Mouse (Mus musculus): Measurements from ENCODE around the gene Zg16. TPM values are rescaled to one million over a fixed set of nuclear protein-coding genes. Genes with fewer than 3 reads are reported as not detected.
A peak's percentile ranks its signal among the peaks of the same experiment; 100 is the strongest.

The Zg16 gene
- polyA plus RNA-seq, 1 experiment from 2014 or later = 0.30 TPM

DNA sequence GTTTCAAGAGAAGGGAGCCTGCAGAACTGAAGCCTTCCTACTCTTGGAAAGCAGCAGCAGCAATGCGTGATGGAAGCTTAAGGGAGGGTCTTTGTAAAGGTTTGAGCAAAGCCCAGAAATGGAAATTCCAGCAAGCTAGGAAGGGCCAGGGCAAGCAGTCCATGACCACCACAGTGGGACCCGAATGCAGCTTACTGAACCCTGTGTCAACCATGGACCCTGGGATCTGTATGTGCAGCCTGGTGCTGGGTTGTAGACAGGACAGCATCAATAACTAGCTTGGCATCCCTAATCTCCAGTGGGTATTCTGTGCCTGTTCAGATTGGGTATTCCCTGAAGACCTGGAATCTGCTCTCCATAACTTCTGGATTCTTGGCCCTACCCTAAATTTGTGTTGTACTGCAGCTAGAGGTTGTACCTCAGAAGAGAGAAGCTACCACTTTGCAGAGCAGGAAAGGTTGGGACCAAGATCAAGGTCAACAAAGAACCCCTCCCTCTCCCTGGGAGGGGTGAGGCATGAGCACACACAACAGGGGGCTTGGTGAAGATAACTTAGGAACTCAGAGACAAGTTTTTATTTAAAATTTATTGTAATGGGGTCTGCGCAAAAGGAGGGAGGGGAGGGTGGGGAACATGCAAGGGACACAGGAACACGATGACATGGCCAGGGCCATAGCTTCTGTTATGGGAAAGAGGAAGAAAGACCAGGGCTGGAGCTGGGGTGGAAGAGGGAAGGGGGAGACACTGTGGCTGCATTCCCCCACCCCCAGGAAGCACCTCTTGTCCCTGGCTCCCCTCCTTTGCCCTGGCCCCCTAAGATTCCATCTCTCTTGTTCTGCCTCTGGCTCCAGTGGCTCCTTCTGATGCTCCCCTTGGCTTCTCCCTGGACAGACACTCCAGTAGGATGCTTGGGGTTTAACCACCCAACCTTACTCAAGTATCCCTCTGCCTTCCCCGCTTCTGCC is 65.3 kb downstream of the Zg16 start:
- DNase-seq (ENCODE audit: low spot score) = no peak
- H3K9me3 ChIP-seq (ENCODE audit: low read length) = no peaks in the 10 kb centered on the region
- H3K9ac ChIP-seq (replicated peaks; ENCODE audit: low read depth) = 0 out of 2 replicates have a peak overlapping the region, but pooled peaks have one; percentile 20
- peak overlapping the region; percentile 66; the same call in 1 of the 2 replicates for H3K4me2 ChIP-seq (replicated peaks; ENCODE audit: low read depth, low read length)
- TF ChIP-seq CTCF (IDR thresholded peaks at IDR 0.05) (no peak), EP300 (IDR thresholded peaks at IDR 0.05) (no peak)
- no peaks in the 10 kb centered on the region; the same call in 1 of the 2 replicates for H3K36me3 ChIP-seq (ENCODE audit: insufficient read depth, low read length)
- no peak for ATAC-seq
- H3K4me1 ChIP-seq (ENCODE audit: insufficient read depth, low read depth, low read length) = peaks cover 22% of the 10 kb centered on the region; the same call in 1 of the 2 replicates
- no peaks in the 10 kb centered on the region for H3K27me3 ChIP-seq (replicated peaks; ENCODE audit: insufficient read depth, low read length)
- no peak overlapping the region for H3K27ac ChIP-seq (ENCODE audit: low read length)
- peak overlapping the region; percentile 26; the same call in 1 of the 2 replicates for H3K4me3 ChIP-seq (ENCODE audit: low read depth, low read length)
- WGBS = 39% methylated on average over 4 of the region's 5 CpGs

DNA sequence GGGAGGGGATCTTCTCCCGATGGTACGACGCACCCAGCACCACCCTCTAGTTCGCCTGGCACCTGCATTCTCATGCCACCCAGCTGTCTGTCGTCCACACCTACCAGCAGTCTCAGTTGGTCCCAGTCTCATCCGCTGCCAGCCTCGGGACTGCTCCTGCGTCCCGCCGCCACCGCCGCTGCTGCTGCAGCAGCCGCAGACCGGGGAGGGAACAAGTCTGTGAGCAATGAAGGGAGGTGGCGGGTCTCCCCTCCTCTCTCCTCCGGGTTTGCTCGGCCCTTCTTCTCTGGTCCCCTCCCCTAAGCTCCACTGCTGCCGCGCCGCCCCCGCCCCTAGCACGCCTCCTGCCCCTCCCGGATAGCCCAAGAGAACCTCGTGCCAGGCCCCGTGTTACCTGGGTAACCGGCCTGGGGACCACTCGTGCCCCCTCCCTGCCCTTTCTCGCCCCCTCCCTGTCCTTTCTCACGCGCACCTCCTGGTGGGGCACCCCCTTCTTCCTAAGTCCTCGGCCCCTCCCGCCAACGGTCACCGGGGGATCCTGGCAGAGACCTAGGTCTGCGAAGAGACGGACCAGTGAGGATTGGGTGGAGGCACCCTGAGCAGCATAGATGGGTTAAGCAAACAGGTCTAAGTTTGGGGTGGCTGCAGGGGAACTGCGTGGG is 66.1 kb downstream of the Zg16 start, which contains the start of the genes Gm42742 and Prrt2:
Gm42742 (minus strand) TSS at position 197 of the 662 bp plus-strand sequence.
Prrt2 (minus strand) TSS at position 311 of the 662 bp plus-strand sequence.
- Histone ChIP-seq H3K4me2 (replicated peaks; ENCODE audit: low read depth, low read length) (peak within 1 kb of the TSS; percentile 66), H3K9ac (replicated peaks; ENCODE audit: low read depth) (peak within 1 kb of the TSS; percentile 20; the same call in 1 of the 2 replicates), H3K4me1 (ENCODE audit: insufficient read depth, low read depth, low read length) (peaks cover 22% of the 10 kb centered on the region; the same call in 1 of the 2 replicates), H3K27me3 (replicated peaks; ENCODE audit: insufficient read depth, low read length) (no peaks in the 10 kb centered on the region), H3K36me3 (ENCODE audit: insufficient read depth, low read length) (no peaks in the 10 kb centered on the region; the same call in 1 of the 2 replicates), H3K9me3 (ENCODE audit: low read length) (no peaks in the 10 kb centered on the region), H3K27ac (ENCODE audit: low read length) (peak within 1 kb of the TSS; percentile 26; the same call in 1 of the 2 replicates), H3K4me3 (ENCODE audit: low read depth, low read length) (peak within 1 kb of the TSS; percentile 26)
- 2% methylated on average over 32 of the region's 37 CpGs for WGBS
- TF ChIP-seq CTCF (IDR thresholded peaks at IDR 0.05) (peak; percentile 9; the same call in 1 of the 2 replicates), EP300 (IDR thresholded peaks at IDR 0.05) (no peak)
- no peak for ATAC-seq
- DNase-seq (ENCODE audit: low spot score) = peak; percentile 64

DNA sequence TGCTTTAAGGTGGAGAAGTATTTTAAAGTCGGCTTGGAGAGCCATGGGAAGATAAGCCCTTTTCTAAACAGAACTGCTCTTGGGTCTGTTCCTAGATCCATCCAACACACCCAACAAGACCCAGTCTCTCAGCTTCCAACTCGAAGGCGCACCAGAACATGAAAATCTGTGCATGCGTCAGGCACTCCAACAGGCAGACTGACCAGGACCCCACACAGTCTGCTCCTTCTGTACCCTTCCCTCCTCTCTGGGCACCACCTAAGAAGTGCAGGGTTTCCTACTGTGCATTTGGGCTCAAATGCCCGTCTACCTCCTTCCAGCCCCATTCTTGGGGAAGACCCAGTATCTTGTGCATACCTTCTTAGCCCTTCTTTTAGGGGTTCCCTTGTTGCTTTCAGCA is 66.6 kb downstream of the Zg16 start:
- Histone ChIP-seq H3K4me1 (ENCODE audit: insufficient read depth, low read depth, low read length) (peaks cover 25% of the 10 kb centered on the region; the same call in 1 of the 2 replicates), H3K4me2 (replicated peaks; ENCODE audit: low read depth, low read length) (peak overlapping the region; percentile 66), H3K4me3 (ENCODE audit: low read depth, low read length) (peak overlapping the region; percentile 26), H3K27me3 (replicated peaks; ENCODE audit: insufficient read depth, low read length) (no peaks in the 10 kb centered on the region), H3K9me3 (ENCODE audit: low read length) (no peaks in the 10 kb centered on the region), H3K36me3 (ENCODE audit: insufficient read depth, low read length) (no peaks in the 10 kb centered on the region; the same call in 1 of the 2 replicates), H3K9ac (replicated peaks; ENCODE audit: low read depth) (0 out of 2 replicates have a peak overlapping the region, but pooled peaks have one; percentile 20), H3K27ac (ENCODE audit: low read length) (peak overlapping the region; percentile 26; the same call in 1 of the 2 replicates)
- DNase-seq (ENCODE audit: low spot score) (no peak), ATAC-seq (no peak)
- WGBS = 25% methylated on average over 5 of the region's 5 CpGs
- no peak for TF ChIP-seq EP300 (IDR thresholded peaks at IDR 0.05)
- no peak for TF ChIP-seq CTCF (IDR thresholded peaks at IDR 0.05)

DNA sequence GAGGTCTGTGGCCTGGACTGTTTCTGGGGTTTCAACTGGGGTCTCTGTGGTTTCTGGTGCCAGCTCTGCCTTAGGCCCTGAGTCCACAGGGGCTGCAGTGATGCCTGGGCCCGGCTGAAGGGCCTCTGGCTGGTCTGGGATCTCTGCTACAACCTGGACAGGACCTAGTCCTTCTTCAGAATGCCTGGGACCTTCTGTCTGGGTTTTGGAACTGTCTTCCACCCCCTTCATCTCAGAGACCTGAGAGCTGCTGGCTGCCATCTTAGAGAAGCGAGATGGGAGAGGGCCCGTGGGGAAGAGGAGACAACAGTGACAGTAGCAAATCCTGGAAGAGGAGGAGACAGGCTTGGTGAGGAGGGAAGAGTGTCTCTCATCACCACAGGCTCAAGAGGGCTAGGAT is 67.1 kb downstream of the Zg16 start:
- TF ChIP-seq EP300 (IDR thresholded peaks at IDR 0.05) (no peak), CTCF (IDR thresholded peaks at IDR 0.05) (no peak)
- H3K9me3 ChIP-seq (ENCODE audit: low read length) = no peaks in the 10 kb centered on the region
- ATAC-seq = no peak
- no peak overlapping the region for H3K4me3 ChIP-seq (ENCODE audit: low read depth, low read length)
- WGBS = 59% methylated on average over 3 of the region's 3 CpGs
- no peak for DNase-seq (ENCODE audit: low spot score)
- 0 out of 2 replicates have a peak overlapping the region, but pooled peaks have one; percentile 20 for H3K9ac ChIP-seq (replicated peaks; ENCODE audit: low read depth)
- H3K27ac ChIP-seq (ENCODE audit: low read length) = no peak overlapping the region
- H3K4me2 ChIP-seq (replicated peaks; ENCODE audit: low read depth, low read length) = peak overlapping the region; percentile 66; the same call in 1 of the 2 replicates
- peaks cover 26% of the 10 kb centered on the region; the same call in 1 of the 2 replicates for H3K4me1 ChIP-seq (ENCODE audit: insufficient read depth, low read depth, low read length)
- H3K36me3 ChIP-seq (ENCODE audit: insufficient read depth, low read length) = no peaks in the 10 kb centered on the region; the same call in 1 of the 2 replicates
- H3K27me3 ChIP-seq (replicated peaks; ENCODE audit: insufficient read depth, low read length) = no peaks in the 10 kb centered on the region

DNA sequence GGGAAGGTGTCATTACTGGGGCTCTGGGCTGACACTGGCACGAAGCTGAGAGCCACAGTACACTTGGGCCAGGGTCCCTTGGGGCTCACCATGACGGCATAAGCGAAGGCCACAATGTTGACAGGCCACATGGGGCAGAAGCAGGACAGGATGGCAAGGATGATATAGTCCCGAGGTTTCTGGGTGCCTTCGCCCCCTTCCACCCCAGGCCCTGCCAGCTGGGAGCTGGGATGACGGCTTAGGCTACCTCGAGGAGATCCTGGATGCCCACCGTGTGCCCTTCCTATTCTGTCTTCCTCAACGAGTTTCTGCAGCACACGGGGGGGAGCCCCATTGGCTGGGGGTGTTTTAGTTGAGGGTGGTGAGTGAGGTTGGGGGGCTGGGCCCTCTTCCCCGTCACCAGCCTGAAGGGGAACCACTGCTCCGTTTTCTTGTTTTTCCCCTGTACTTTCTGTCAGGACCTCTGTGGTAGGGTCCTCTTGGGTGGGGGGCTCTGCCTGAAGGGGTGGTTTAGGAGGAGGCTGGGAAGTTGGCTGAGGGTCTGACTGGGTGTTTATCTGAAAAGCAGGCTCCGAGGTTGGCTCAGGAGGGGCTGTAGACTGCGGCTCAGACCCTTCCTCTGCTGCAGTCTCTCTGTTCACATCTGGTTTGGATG is 67.7 kb downstream of the Zg16 start:
- Histone ChIP-seq H3K9ac (replicated peaks; ENCODE audit: low read depth) (no peak overlapping the region), H3K9me3 (ENCODE audit: low read length) (no peaks in the 10 kb centered on the region), H3K27me3 (replicated peaks; ENCODE audit: insufficient read depth, low read length) (no peaks in the 10 kb centered on the region), H3K4me2 (replicated peaks; ENCODE audit: low read depth, low read length) (0 out of 2 replicates have a peak overlapping the region, but pooled peaks have one; percentile 14), H3K27ac (ENCODE audit: low read length) (no peak overlapping the region), H3K4me3 (ENCODE audit: low read depth, low read length) (no peak overlapping the region), H3K4me1 (ENCODE audit: insufficient read depth, low read depth, low read length) (peaks cover 20% of the 10 kb centered on the region; the same call in 1 of the 2 replicates), H3K36me3 (ENCODE audit: insufficient read depth, low read length) (no peaks in the 10 kb centered on the region; the same call in 1 of the 2 replicates)
- ATAC-seq (no peak), DNase-seq (ENCODE audit: low spot score) (no peak)
- no peak for TF ChIP-seq CTCF (IDR thresholded peaks at IDR 0.05)
- no peak for TF ChIP-seq EP300 (IDR thresholded peaks at IDR 0.05)
- WGBS = 70% methylated on average over 13 of the region's 14 CpGs
